Mouse (Mus musculus) embryo, embryonic 11 days (tissue): ENCODE measurements around the gene Gstt4.
"Not testable (repeated sequence)": the region's sequence is repeated elsewhere in the genome, so short reads cannot be mapped to it uniquely, and the experiment has no call there.

Source experiments
- DNase-seq: peaks from one replicate; pipeline ENCODE4 v3.0.0-alpha.2; 2015

Gstt4 gene

DNA sequence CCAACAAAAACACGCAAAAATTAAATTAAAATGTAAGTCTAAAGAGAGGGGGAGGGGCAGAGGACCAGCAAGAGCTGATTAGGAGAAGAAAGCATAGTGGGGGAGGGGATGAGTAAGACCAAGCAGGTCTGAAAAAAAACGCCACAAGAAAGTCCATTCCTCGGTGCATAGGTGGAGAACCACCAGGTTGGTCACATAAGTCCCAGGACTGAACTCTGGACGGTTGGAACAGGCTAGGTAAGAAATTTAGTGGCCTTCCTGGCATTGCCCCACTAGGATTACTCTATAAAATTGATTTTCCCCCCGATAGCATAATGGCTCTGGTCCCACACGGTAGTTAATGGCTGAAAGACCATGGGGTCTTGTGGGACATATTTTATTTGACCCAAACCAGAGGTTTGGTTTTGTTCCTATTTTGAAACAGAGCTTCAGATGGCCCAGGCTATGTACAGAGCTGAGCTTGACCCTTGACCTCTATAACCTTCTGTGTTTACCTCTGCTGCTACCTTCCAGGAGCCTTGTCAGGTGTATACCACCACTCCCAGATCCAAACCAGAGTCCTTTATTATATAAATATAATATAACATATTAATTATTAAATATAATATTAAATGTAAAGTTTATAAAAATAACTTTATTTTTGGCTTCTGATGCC is 33.1 kb downstream of the Gstt4 start:
- no peak for DNase-seq

DNA sequence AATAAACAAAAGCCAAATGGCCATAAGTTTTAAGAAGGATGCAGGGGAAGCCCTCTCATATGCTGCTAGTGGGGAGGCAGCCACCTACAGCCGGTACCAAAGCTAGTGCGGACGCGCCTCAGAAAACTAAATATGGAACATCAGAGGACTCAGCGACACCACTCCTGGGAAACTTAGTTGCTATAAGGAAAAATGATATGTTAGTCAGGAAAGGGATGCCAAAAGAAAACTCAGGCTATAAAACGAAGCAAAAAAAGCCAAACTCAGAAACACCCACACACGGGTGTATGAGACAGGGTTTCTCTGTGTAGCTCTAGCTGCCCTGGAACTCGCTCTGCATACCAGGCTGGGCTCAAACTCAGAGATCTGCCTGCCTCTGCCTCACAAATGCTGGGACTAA is 34.1 kb downstream of the Gstt4 start:
- no peak for DNase-seq

DNA sequence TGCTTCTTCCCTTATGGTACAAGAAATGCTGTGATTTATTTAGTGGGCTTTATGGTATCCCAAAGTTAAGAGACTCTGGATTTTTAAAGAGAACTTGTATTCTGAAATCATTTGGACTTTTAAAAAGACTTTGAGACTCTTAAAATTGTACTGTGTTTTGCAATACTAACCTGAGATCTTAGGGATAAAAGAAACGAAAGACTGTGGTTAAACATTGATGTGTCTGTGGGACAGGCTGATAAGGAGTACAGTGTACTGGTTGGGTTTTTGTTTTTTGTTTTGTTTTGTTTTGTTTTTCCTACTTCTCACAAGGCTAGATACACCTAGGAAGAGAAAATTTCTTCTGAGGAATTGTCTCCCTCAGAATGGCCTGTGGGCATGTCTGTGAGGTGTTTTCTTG is 36.9 kb downstream of the Gstt4 start:
- DNase-seq, result no peak

DNA sequence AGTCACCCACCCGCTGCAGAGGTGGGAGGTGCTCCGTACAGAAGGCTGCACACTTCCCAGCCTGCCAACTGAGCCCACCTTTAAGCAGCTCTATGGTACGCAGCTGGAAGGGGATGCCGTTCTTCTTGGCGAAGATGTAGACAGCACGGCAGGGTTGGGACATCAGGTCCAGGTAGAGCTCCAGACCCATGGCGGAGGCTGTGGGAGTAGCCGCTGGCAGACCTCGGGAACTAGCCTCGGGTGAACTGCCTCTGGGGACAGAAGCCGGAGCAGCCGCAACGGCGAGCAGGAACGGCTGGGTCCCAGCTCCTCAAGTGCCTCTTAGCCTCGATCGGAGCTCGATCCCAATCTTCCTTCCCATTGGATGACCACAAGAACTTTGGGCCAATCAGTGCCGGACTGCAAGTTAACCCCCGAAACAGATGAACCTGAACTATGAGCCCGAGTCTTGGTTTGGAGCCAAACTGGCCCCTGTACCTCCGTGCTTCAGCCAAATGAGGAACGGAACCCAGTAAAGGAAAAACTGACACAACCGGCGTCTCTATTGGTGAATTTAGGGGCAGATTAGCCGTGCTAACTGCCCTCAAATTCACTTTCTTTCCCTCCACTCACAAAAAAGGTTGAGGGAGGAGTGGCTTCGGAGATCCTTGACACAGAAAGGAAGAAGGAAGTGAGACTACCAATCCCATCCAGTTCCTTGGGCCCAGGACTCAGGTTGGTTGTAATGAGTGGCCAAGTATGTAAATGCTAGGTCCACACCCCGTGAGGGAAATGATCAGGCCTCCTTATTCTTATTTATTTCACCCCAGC is 41.4 kb downstream of the Gstt4 start, which contains the start of the genes Gm20441 and Gstt3:
Gene Gm20441, minus strand, starts transcription at position 186 of the 810 bp plus-strand sequence.
Gene Gstt3, minus strand, starts transcription at position 646 of the 810 bp plus-strand sequence.
- DNase-seq, result peak; percentile 78

DNA sequence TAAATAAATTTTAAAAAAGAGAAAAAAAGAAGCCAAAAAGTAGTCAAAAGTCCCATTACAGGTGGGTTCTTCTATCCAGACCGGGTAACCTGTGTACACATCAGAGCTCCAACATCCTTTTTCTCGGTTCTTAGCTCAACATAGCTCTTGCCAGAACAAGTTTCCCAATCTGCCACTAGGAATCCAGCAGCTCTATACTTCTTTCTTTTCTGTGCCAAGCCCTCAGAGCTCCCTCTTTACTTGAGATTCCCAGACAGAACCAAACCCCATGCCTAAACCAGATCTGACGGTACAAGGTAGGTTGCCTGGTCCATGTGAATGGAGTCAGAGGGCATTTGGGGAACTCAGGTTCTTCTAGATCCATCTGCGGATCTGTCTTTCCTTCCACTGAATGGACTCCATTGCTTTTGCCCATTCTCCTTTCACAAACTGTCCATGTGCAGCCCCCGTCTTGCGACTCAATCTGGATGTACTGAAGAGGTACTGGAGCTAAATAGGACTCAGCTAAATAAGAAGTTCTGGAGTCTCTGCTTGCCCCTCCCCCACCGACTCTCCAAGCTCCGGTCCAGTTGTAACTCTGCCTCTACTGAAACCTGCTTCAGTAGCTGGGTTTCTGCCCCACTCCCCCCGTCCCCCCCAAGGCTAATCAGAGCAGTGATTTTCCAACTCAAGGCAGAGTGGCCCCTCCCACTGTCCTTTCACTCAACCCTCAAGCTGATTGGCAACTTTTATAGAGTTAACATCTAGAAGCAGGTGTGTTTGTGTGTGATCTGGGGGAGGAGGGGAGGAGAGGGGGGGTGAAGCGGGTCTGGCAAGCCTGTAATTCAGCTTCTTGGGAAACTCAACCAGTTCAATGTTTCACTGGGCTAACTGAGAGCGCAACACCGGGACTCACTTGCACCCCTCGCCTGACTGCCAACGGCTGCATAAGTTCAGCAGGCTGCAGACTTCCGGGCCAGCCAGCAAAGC is 42.9 kb downstream of the Gstt4 start:
- DNase-seq, result no peak

DNA sequence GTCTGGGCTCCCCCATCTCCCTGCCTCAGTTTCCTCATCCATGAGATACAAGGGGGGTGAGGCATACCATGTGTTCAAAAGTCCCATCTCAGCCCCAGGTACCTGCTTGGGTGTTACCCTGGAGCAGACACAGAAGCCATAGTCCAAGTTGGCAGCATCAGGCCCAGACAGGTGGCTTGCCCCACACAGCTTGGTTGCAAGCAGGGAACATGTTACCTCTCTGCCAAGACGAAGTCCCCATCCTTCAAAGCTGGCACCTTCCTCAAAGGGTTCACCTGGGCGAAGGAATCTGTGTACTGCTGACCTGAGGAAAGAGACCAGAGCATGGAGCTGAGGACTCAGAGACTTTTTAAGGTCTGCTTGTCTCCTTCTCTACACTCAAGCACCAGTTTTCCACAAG is 44.5 kb downstream of the Gstt4 start:
- no peak for DNase-seq

DNA sequence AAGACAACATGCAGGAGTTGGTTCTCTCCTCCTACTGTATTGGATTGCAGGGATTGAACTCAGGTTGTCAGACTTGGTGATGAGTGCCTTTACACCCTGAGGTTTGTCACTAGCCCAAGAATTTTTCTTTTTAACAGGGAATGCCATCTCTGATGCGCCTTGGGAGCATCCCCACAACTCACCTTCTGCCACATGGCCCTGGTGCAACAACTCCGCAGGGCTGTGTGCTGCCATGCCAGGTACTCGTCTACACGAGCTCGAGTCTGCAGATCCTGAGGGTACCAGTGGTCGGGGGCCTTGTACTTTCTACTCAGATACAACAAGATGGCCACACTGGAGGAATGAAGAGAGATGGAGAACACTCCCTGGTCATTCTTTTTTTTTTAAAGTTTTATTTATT is 45.8 kb downstream of the Gstt4 start:
- DNase-seq, result no peak

DNA sequence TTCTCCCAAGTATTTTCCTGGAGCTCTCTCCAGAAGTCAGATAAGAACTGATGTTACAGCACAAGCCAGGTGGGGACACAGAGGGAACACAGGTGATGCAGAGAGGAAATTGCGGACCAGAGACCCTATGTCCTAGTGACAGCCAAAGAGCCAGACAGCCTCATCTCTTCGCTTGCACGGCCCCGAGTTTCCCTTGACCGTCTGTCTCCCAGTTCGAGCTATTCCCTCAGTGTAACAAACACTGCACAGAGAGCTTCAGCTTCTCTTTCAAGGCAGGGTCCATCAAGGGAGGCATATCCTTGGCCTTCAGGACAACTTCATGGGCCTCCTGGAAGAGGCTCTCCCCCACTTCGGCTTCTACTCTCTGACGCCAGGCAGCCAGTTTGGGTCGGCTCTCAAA is 47.8 kb downstream of the Gstt4 start:
- DNase-seq, result no peak

DNA sequence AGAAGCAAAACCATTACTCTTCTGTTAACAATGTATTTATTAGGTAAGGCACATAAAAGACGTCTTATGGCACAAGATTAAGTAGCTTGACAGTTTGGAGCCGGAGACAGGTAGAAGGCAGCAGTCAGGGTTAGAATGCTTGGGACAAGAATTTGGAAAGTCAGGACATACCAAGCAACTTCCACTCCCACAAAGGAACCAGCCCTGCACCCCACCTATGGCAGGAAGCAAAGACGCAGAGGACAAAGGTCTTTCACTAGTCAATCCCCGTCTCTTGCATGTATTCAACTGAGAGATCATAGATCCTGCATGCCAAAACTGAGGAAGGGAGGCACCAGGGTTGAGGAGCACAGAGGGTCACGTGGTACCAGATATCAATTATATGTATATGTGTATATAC is 48.2 kb downstream of the Gstt4 start:
- no peak for DNase-seq

DNA sequence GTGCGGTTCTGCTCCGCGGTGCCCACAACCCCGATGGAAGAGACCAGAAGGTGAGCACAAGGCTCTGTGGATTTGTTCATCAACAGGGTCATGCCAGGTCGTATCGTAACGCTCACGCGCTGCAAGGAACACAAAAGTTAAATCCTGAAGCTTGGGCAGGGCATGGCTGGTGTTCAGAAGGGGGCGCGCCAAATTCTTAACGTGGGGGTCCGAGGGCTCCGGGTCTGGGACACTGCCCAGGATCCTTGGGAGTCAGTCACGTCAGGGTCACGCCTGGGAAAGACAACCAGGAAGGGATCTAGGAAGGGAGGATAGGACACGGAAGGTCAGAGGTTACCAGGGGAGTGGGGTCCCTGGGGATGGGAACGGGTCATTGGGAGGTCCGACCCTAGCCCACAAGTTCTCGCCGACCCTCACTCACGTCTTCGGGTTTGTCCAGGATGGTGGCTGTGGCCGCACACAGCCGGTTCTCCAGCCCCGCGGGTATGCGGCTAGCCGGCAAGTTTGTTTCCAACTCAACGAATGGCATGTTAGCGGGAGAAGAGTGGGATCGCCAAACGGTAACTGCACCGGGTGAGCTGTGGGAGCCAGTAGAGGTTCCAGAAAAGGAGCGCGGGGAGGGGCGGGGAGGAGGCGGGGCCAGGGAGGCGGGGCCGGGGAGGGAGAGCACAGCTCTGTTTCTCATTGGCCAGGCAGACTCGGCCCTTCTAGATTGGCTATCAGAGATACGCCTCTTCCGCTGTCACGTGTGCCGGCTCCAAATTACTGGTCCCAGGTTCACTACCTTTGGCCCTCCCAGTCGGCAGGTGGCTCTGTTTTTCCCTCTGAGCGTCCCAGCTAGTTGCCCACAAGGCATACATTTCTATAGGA is 49.3 kb downstream of the Gstt4 start, which contains the start of gene Ddt:
Gene Ddt, minus strand, starts transcription at position 620 of the 870 bp plus-strand sequence.
- DNase-seq, result peak; percentile 94

DNA sequence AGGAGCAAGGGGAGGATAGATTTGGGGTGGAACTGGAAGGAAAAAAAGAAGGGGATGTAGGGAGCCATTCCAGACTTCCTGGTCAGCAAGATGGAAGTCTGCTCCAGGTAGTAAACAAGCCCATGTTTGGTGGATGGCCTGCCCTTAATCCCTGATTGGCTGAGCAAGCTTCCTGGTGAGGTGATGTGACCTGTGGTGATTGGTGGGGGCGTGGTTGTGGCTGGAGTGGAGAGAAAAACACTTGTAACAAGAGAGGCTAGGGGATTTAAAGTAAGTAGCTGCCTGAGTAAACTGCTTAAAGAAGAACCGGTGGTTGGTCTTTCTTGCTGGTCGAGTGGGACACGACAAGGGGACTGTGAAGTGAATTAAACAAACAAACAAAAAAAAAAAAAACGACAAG is 54.6 kb downstream of the Gstt4 start:
- not testable (repeated sequence) for DNase-seq

DNA sequence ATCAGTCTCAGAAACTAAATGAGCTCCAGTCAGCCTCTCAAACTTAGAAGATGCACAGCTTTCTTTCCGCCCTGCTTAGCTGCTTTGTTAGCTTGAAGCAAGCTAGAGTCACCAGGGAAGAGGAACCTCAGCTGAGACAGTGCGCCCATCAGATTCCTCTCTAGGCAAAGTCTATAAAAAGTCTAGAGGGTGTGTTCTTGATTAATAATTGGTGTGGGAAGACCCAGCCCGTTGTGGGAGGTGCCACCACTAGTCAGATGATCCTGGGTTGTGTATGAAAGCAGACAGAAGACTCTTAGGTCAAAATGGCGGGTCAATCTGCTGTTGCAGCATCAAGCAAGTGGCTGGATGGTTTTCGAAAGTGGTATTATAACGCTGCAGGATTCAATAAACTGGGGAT is 55.5 kb downstream of the Gstt4 start:
- no peak for DNase-seq
